Mouse (Mus musculus): Measurements from ENCODE around the gene Gm45717. TPM values are rescaled to one million over a fixed set of nuclear protein-coding genes. Genes with fewer than 3 reads are reported as not detected.

The Gm45717 gene
- polyA plus RNA-seq, 1 experiment from 2014 or later = 0.31 TPM

GRCm38 (mm10) chr7:140907697-140908096 lies 48.0 kb downstream of the Gm45717 start:
- 78% methylated on average over 7 of the region's 7 CpGs for WGBS
- no peak for TF ChIP-seq EP300 (IDR thresholded peaks at IDR 0.05)
- peak; percentile 35; the same call in 1 of the 2 replicates for TF ChIP-seq CTCF (IDR thresholded peaks at IDR 0.05)
- Histone ChIP-seq H3K36me3 (ENCODE audit: insufficient read depth, low read length) (no peaks in the 10 kb centered on the region), H3K4me1 (ENCODE audit: insufficient read depth, low read depth, low read length) (no peaks in the 10 kb centered on the region), H3K4me3 (ENCODE audit: low read depth, low read length) (no peak overlapping the region), H3K9ac (replicated peaks; ENCODE audit: low read depth) (no peak overlapping the region), H3K4me2 (replicated peaks; ENCODE audit: low read depth, low read length) (no peak overlapping the region), H3K9me3 (ENCODE audit: low read length) (no peaks in the 10 kb centered on the region), H3K27ac (ENCODE audit: low read length) (no peak overlapping the region), H3K27me3 (replicated peaks; ENCODE audit: insufficient read depth, low read length) (no peaks in the 10 kb centered on the region)
- no peak for ATAC-seq
- DNase-seq (ENCODE audit: low spot score) = no peak

- no peak for ATAC-seq
- H3K4me1 ChIP-seq (ENCODE audit: insufficient read depth, low read depth, low read length) = no peaks in the 10 kb centered on the region
- H3K9me3 ChIP-seq (ENCODE audit: low read length) = no peaks in the 10 kb centered on the region
- TF ChIP-seq CTCF (IDR thresholded peaks at IDR 0.05) (no peak), EP300 (IDR thresholded peaks at IDR 0.05) (no peak)
- no peaks in the 10 kb centered on the region for H3K36me3 ChIP-seq (ENCODE audit: insufficient read depth, low read length)
- no peak overlapping the region for H3K27ac ChIP-seq (ENCODE audit: low read length)
- H3K4me2 ChIP-seq (replicated peaks; ENCODE audit: low read depth, low read length) = no peak overlapping the region
- no peak overlapping the region for H3K9ac ChIP-seq (replicated peaks; ENCODE audit: low read depth)
- WGBS = 73% methylated on average over 13 of the region's 13 CpGs
- no peaks in the 10 kb centered on the region for H3K27me3 ChIP-seq (replicated peaks; ENCODE audit: insufficient read depth, low read length)
- H3K4me3 ChIP-seq (ENCODE audit: low read depth, low read length) = no peak overlapping the region
- DNase-seq (ENCODE audit: low spot score) = no peak
Observed at GRCm38 (mm10) chr7:140907131-140907530, 48.6 kb downstream of the Gm45717 start.

- Histone ChIP-seq H3K27me3 (replicated peaks; ENCODE audit: insufficient read depth, low read length) (no peaks in the 10 kb centered on the region), H3K9me3 (ENCODE audit: low read length) (no peaks in the 10 kb centered on the region), H3K4me2 (replicated peaks; ENCODE audit: low read depth, low read length) (no peak overlapping the region), H3K36me3 (ENCODE audit: insufficient read depth, low read length) (no peaks in the 10 kb centered on the region), H3K9ac (replicated peaks; ENCODE audit: low read depth) (no peak overlapping the region), H3K4me3 (ENCODE audit: low read depth, low read length) (no peak overlapping the region), H3K27ac (ENCODE audit: low read length) (no peak overlapping the region), H3K4me1 (ENCODE audit: insufficient read depth, low read depth, low read length) (no peaks in the 10 kb centered on the region)
- no peak for DNase-seq (ENCODE audit: low spot score)
- 94% methylated on average over 2 of the region's 2 CpGs for WGBS
- no peak for TF ChIP-seq CTCF (IDR thresholded peaks at IDR 0.05)
- no peak for TF ChIP-seq EP300 (IDR thresholded peaks at IDR 0.05)
- ATAC-seq = no peak
Observed at GRCm38 (mm10) chr7:140905642-140906081, 50.1 kb downstream of the Gm45717 start.

- H3K9me3 ChIP-seq (ENCODE audit: low read length) = no peaks in the 10 kb centered on the region
- no peak overlapping the region for H3K4me3 ChIP-seq (ENCODE audit: low read depth, low read length)
- no peak overlapping the region for H3K27ac ChIP-seq (ENCODE audit: low read length)
- no peak overlapping the region for H3K9ac ChIP-seq (replicated peaks; ENCODE audit: low read depth)
- WGBS = 19% methylated on average over 13 of the region's 13 CpGs
- ATAC-seq (peak; percentile 62), DNase-seq (ENCODE audit: low spot score) (peak; percentile 69)
- peaks cover 3% of the 10 kb centered on the region for H3K36me3 ChIP-seq (ENCODE audit: insufficient read depth, low read length)
- no peak overlapping the region for H3K4me2 ChIP-seq (replicated peaks; ENCODE audit: low read depth, low read length)
- H3K4me1 ChIP-seq (ENCODE audit: insufficient read depth, low read depth, low read length) = no peaks in the 10 kb centered on the region
- no peaks in the 10 kb centered on the region for H3K27me3 ChIP-seq (replicated peaks; ENCODE audit: insufficient read depth, low read length)
- TF ChIP-seq CTCF (IDR thresholded peaks at IDR 0.05) (peak; percentile 95), EP300 (IDR thresholded peaks at IDR 0.05) (no peak)
Observed at GRCm38 (mm10) chr7:140903212-140903611, 52.5 kb downstream of the Gm45717 start.

GRCm38 (mm10) chr7:140902036-140902875 lies 53.5 kb downstream of the Gm45717 start:
- Histone ChIP-seq H3K36me3 (ENCODE audit: insufficient read depth, low read length) (peaks cover 11% of the 10 kb centered on the region), H3K4me1 (ENCODE audit: insufficient read depth, low read depth, low read length) (no peaks in the 10 kb centered on the region), H3K27ac (ENCODE audit: low read length) (no peak overlapping the region), H3K4me2 (replicated peaks; ENCODE audit: low read depth, low read length) (no peak overlapping the region), H3K27me3 (replicated peaks; ENCODE audit: insufficient read depth, low read length) (no peaks in the 10 kb centered on the region), H3K9ac (replicated peaks; ENCODE audit: low read depth) (no peak overlapping the region), H3K9me3 (ENCODE audit: low read length) (no peaks in the 10 kb centered on the region), H3K4me3 (ENCODE audit: low read depth, low read length) (no peak overlapping the region)
- no peak for TF ChIP-seq EP300 (IDR thresholded peaks at IDR 0.05)
- no peak for TF ChIP-seq CTCF (IDR thresholded peaks at IDR 0.05)
- ATAC-seq (no peak), DNase-seq (ENCODE audit: low spot score) (peak; percentile 6)
- WGBS = 76% methylated on average over 15 of the region's 15 CpGs

- peaks cover 20% of the 10 kb centered on the region for H3K36me3 ChIP-seq (ENCODE audit: insufficient read depth, low read length)
- peak; percentile 38 for DNase-seq (ENCODE audit: low spot score)
- no peaks in the 10 kb centered on the region for H3K4me1 ChIP-seq (ENCODE audit: insufficient read depth, low read depth, low read length)
- TF ChIP-seq CTCF (IDR thresholded peaks at IDR 0.05) = no peak
- no peak for TF ChIP-seq EP300 (IDR thresholded peaks at IDR 0.05)
- H3K4me2 ChIP-seq (replicated peaks; ENCODE audit: low read depth, low read length) = no peak within 1 kb of the TSS
- no peak within 1 kb of the TSS for H3K4me3 ChIP-seq (ENCODE audit: low read depth, low read length)
- peak within 1 kb of the TSS; percentile 33; the same call in 1 of the 2 replicates for H3K27ac ChIP-seq (ENCODE audit: low read length)
- no peak within 1 kb of the TSS for H3K9ac ChIP-seq (replicated peaks; ENCODE audit: low read depth)
- H3K27me3 ChIP-seq (replicated peaks; ENCODE audit: insufficient read depth, low read length) = no peaks in the 10 kb centered on the region
- WGBS = 60% methylated on average over 10 of the region's 10 CpGs
- no peaks in the 10 kb centered on the region for H3K9me3 ChIP-seq (ENCODE audit: low read length)
- peak; percentile 29 for ATAC-seq
Observed at GRCm38 (mm10) chr7:140900220-140900619, 55.5 kb downstream of the Gm45717 start, which contains the start of gene Cox8b. TSS of gene Cox8b (minus strand) at chr7:140900446.

Other genes with a start within 250 kb of the Gm45717 start
- 1.5 and 1.9 TPM in 2 replicates for gene Cyp2e1, start 192.2 kb downstream of the Gm45717 start, polyA plus RNA-seq (2015; fragmentation: Nextera tagmentation; extraction: Ambion mirVana)
- not detected in 2 replicates for gene Syce1, start 168.1 kb downstream of the Gm45717 start, polyA plus RNA-seq (2015; fragmentation: Nextera tagmentation; extraction: Ambion mirVana)
- gene Zfp941, start 133.8 kb downstream of the Gm45717 start, polyA plus RNA-seq (2015; fragmentation: Nextera tagmentation; extraction: Ambion mirVana) = 0.21 and 0.30 TPM in 2 replicates
- gene Urah, start 120.9 kb downstream of the Gm45717 start, polyA plus RNA-seq (2015; fragmentation: Nextera tagmentation; extraction: Ambion mirVana) = 12.6 and 15.0 TPM in 2 replicates
- gene Scgb1c1, start 110.4 kb downstream of the Gm45717 start, polyA plus RNA-seq (2015; fragmentation: Nextera tagmentation; extraction: Ambion mirVana) = 25.9 and 27.0 TPM in 2 replicates
- gene Odf3, start 108.1 kb downstream of the Gm45717 start, polyA plus RNA-seq (2015; fragmentation: Nextera tagmentation; extraction: Ambion mirVana) = not detected in 2 replicates
- not detected in 2 replicates for gene Gm45785, start 99.6 kb downstream of the Gm45717 start, polyA plus RNA-seq (2015; fragmentation: Nextera tagmentation; extraction: Ambion mirVana)
- 63.6 and 68.0 TPM in 2 replicates for gene Ric8a, start 99.0 kb downstream of the Gm45717 start, polyA plus RNA-seq (2015; fragmentation: Nextera tagmentation; extraction: Ambion mirVana)
- 69.1 and 81.7 TPM in 2 replicates for gene Bet1l, start 98.4 kb downstream of the Gm45717 start, polyA plus RNA-seq (2015; fragmentation: Nextera tagmentation; extraction: Ambion mirVana)
- 157 and 164 TPM in 2 replicates for gene Psmd13, start 74.0 kb downstream of the Gm45717 start, polyA plus RNA-seq (2015; fragmentation: Nextera tagmentation; extraction: Ambion mirVana)
- 23.7 and 25.8 TPM in 2 replicates for gene Sirt3, start 73.6 kb downstream of the Gm45717 start, polyA plus RNA-seq (2015; fragmentation: Nextera tagmentation; extraction: Ambion mirVana)
- 13.1 and 18.3 TPM in 2 replicates for gene Cox8b, start 55.5 kb downstream of the Gm45717 start, polyA plus RNA-seq (2015; fragmentation: Nextera tagmentation; extraction: Ambion mirVana)
- gene Nlrp6, start 35.0 kb downstream of the Gm45717 start, polyA plus RNA-seq (2015; fragmentation: Nextera tagmentation; extraction: Ambion mirVana) = 0.07 and 0.10 TPM in 2 replicates
- 12.7 and 14.4 TPM in 2 replicates for gene Pgghg, start 14.5 kb downstream of the Gm45717 start, polyA plus RNA-seq (2015; fragmentation: Nextera tagmentation; extraction: Ambion mirVana)
- gene Ifitm5, start 5.6 kb downstream of the Gm45717 start, polyA plus RNA-seq (2015; fragmentation: Nextera tagmentation; extraction: Ambion mirVana) = 1.6 and 1.8 TPM in 2 replicates
- 1,373 and 1,710 TPM in 2 replicates for gene Ifitm2, start 50 bp upstream of the Gm45717 start, polyA plus RNA-seq (2015; fragmentation: Nextera tagmentation; extraction: Ambion mirVana)
- 402 and 510 TPM in 2 replicates for gene Ifitm1, start 11.3 kb upstream of the Gm45717 start, polyA plus RNA-seq (2015; fragmentation: Nextera tagmentation; extraction: Ambion mirVana)
- 779 and 1,037 TPM in 2 replicates for gene Ifitm3, start 54.8 kb upstream of the Gm45717 start, polyA plus RNA-seq (2015; fragmentation: Nextera tagmentation; extraction: Ambion mirVana)
- 7.4 and 7.7 TPM in 2 replicates for gene Ifitm6, start 62.0 kb upstream of the Gm45717 start, polyA plus RNA-seq (2015; fragmentation: Nextera tagmentation; extraction: Ambion mirVana)
- gene Gm17387, start 73.2 kb upstream of the Gm45717 start, polyA plus RNA-seq (2015; fragmentation: Nextera tagmentation; extraction: Ambion mirVana) = not detected in 2 replicates
- 0.13 and 0.20 TPM in 2 replicates for gene B4galnt4, start 105.2 kb upstream of the Gm45717 start, polyA plus RNA-seq (2015; fragmentation: Nextera tagmentation; extraction: Ambion mirVana)
- gene Pkp3, start 122.3 kb upstream of the Gm45717 start, polyA plus RNA-seq (2015; fragmentation: Nextera tagmentation; extraction: Ambion mirVana) = 14.4 and 15.3 TPM in 2 replicates
- gene Sigirr, start 144.6 kb upstream of the Gm45717 start, polyA plus RNA-seq (2015; fragmentation: Nextera tagmentation; extraction: Ambion mirVana) = 27.1 and 30.5 TPM in 2 replicates
- gene Ano9, start 161.9 kb upstream of the Gm45717 start, polyA plus RNA-seq (2015; fragmentation: Nextera tagmentation; extraction: Ambion mirVana) = 1.5 and 3.1 TPM in 2 replicates
- 39.1 and 45.7 TPM in 2 replicates for gene Ptdss2, start 166.4 kb upstream of the Gm45717 start, polyA plus RNA-seq (2015; fragmentation: Nextera tagmentation; extraction: Ambion mirVana)
- 181 and 187 TPM in 2 replicates for gene Rnh1, start 216.9 kb upstream of the Gm45717 start, polyA plus RNA-seq (2015; fragmentation: Nextera tagmentation; extraction: Ambion mirVana)
- 121 and 126 TPM in 2 replicates for gene Hras, start 238.1 kb upstream of the Gm45717 start, polyA plus RNA-seq (2015; fragmentation: Nextera tagmentation; extraction: Ambion mirVana)
- 6.8 and 7.4 TPM in 2 replicates for gene Lrrc56, start 238.2 kb upstream of the Gm45717 start, polyA plus RNA-seq (2015; fragmentation: Nextera tagmentation; extraction: Ambion mirVana)

All from lung, postnatal 0 days (tissue).